Mouse (Mus musculus) lung, adult 2 months (tissue): ENCODE data around the gene Alkal2.

Source experiments
- CTCF ChIP-seq: fragments of 200-500 bp; IDR thresholded peaks from 2 replicates; pipeline ENCODE4 v1.5.1; 2011; ENCODE audit warnings: mild to moderate bottlenecking, low read length, control low read depth; ENCODE audit not compliant: insufficient read depth
- POLR2A ChIP-seq: fragments of 200-500 bp; IDR thresholded peaks from 2 replicates; pipeline ENCODE4 v1.6.1; 2011; ENCODE audit warnings: low read depth, mild to moderate bottlenecking, control low read depth, low read length, borderline replicate concordance; ENCODE audit errors: extremely low read depth

DNA sequence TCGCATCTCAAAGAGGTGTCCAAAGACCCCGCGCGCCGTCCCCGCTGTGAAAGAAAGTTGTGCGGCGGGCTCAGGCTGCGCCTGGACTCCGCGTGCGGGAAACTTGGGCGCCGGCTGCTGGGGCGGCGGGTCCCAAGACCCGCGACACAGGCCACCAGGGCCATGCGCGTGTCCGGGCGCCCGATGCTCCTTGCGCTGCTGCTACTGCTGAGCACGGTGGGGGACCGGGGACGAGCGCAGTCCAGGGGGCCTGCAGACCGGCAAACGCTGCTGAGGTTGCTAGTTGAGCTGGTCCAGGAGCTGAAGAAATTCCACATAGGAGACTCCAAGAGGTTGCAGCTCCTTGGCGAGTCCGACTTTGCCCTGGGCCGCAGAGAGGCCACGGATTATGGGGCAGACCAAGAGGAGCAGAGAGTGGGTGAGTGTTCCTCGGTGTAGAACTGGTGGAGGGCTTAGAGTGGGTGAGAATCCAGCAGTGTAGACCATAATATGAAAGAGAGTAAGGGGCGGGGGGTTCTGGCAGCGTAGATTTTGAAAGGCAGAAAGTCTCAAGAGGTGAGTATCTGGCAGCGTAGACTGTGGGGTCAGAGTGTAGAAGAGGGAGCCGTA is 604 bp downstream of the Alkal2 start:
- no peak for TF ChIP-seq POLR2A
- TF ChIP-seq CTCF = no peak
